Mouse (Mus musculus): ENCODE measurements around the gene Cct3. TPM values are rescaled to one million over a fixed set of nuclear protein-coding genes. Genes with fewer than 3 reads are reported as not detected.
"Not testable (repeated sequence)": the region's sequence is repeated elsewhere in the genome, so short reads cannot be mapped to it uniquely, and the experiment has no call there.

Cct3 gene
- polyA plus RNA-seq, 1 experiment from 2014 or later, result 488 TPM

DNA sequence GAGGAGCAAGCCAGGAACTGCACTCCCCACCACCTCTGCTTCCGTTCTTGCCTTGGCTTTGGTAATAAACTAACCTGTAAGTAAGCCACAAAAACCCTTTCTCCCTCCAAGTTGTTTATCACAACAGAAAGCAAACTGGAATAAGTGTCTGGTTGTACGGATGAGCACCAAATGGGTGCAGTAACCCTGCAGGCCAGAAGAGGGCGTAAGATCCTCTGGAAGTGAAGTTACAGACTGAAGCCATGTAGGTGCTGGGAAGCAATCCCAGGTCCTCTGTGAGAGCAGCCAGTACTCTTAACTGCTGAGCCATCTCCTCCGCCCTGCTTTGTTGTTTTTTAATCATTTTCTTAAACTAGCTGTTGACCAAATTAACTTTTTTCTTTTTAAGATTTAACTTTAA lies 22.9 kb upstream of the Cct3 start:
- Histone ChIP-seq H3K4me2 (no peak overlapping the region), H3K27me3 (replicated peaks) (no peaks in the 10 kb centered on the region; the same call in 1 of the 2 replicates), H3K27ac (no peak overlapping the region), H3K9me3 (replicated peaks) (no peaks in the 10 kb centered on the region), H3K9ac (no peak overlapping the region), H3K36me3 (no peaks in the 10 kb centered on the region), H3K4me1 (no peaks in the 10 kb centered on the region), H3K4me3 (no peak overlapping the region)
- 87% methylated on average over 4 of the region's 4 CpGs for WGBS (ENCODE audit: insufficient replicate concordance)
- no peak for ATAC-seq

DNA sequence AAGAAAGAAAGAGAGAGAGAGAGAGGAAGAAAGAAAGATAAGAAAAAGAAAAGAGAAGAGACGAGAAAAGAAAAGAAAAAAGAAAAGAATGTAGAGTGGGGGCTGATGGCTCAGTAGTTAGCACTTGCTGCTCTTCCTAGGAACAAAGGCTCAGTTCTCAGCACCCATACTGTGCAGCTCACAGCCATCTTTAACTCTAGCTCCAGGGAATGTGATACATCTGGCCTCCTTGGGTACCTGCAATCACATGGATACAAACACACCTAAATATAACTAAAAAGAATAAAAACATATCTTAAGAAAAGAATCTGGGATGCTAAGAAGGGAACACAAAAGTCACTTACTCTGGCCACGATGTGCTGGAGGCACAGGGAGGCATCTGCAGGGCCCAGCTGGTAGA lies 20.8 kb upstream of the Cct3 start:
- H3K9ac ChIP-seq, result no peak overlapping the region
- H3K9me3 ChIP-seq (replicated peaks), result no peaks in the 10 kb centered on the region
- H3K4me2 ChIP-seq, result no peak overlapping the region
- H3K4me3 ChIP-seq, result no peak overlapping the region
- H3K4me1 ChIP-seq, result no peaks in the 10 kb centered on the region
- no peaks in the 10 kb centered on the region for H3K36me3 ChIP-seq
- ATAC-seq, result no peak
- no peak overlapping the region for H3K27ac ChIP-seq
- H3K27me3 ChIP-seq (replicated peaks), result no peaks in the 10 kb centered on the region; the same call in 1 of the 2 replicates
- WGBS (ENCODE audit: insufficient replicate concordance), result 52% methylated on average over 2 of the region's 2 CpGs

DNA sequence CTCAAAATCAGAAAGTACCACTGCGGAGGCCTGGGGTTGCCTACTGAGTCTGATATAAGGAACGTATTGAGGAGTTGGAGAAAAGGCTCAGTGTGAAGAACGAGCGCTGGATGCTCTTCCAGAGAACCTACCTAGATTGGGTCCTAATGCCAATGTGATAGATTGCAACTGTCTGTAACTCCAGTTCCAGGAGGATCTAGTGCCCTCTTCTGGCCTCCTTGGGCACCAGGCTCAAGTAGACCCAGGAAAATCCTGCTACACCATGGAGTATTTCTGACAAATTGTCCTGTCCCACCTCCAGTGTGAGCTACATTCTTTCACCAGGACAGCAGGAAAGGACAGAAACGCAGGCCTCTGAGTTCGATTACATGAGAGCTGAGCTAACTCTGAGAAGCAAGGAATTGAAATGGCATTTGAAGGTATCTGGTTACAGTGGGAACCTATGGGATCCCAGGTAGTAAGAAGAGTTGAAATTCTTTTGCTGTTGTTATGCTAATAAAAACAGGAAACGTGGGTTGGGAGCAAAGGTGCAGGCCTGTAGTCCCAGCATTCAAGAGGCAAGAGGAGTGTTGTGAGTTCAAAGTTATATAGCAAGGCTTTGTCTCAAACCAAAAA lies 20.3 kb upstream of the Cct3 start:
- no peak overlapping the region for H3K4me2 ChIP-seq
- no peaks in the 10 kb centered on the region for H3K4me1 ChIP-seq
- no peak overlapping the region for H3K9ac ChIP-seq
- H3K9me3 ChIP-seq (replicated peaks), result no peaks in the 10 kb centered on the region
- H3K27me3 ChIP-seq (replicated peaks), result no peaks in the 10 kb centered on the region
- H3K27ac ChIP-seq, result no peak overlapping the region
- no peak overlapping the region for H3K4me3 ChIP-seq
- no peaks in the 10 kb centered on the region for H3K36me3 ChIP-seq
- WGBS (ENCODE audit: insufficient replicate concordance), result 34% methylated on average over 7 of the region's 7 CpGs
- no peak for ATAC-seq

DNA sequence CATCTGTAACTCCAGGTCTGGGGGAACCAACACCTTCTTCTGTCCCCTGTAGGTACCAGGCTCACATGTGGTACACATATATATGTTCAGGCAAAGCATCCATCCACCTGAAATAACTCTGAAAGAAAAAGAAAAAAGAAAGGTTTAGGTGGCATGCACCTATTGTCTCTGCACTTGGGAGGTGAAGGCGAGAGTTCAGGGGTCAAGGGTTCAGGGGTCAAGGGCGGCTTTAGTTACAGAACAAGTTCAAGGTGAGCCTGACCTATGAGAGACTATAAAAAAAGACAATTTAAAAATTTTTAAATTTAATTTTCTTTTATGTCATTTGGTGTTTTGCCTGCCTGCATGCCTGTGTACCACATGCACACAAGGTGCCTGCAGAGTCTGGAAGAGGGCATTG lies 16.9 kb upstream of the Cct3 start:
- Histone ChIP-seq H3K4me3 (no peak overlapping the region), H3K36me3 (peaks cover under 1% of the 10 kb centered on the region; the same call in 1 of the 2 replicates), H3K9ac (no peak overlapping the region), H3K4me2 (no peak overlapping the region), H3K4me1 (no peaks in the 10 kb centered on the region), H3K27me3 (replicated peaks) (no peaks in the 10 kb centered on the region), H3K27ac (no peak overlapping the region), H3K9me3 (replicated peaks) (no peaks in the 10 kb centered on the region)
- 72% methylated on average over 2 of the region's 2 CpGs for WGBS (ENCODE audit: insufficient replicate concordance)
- no peak for ATAC-seq

DNA sequence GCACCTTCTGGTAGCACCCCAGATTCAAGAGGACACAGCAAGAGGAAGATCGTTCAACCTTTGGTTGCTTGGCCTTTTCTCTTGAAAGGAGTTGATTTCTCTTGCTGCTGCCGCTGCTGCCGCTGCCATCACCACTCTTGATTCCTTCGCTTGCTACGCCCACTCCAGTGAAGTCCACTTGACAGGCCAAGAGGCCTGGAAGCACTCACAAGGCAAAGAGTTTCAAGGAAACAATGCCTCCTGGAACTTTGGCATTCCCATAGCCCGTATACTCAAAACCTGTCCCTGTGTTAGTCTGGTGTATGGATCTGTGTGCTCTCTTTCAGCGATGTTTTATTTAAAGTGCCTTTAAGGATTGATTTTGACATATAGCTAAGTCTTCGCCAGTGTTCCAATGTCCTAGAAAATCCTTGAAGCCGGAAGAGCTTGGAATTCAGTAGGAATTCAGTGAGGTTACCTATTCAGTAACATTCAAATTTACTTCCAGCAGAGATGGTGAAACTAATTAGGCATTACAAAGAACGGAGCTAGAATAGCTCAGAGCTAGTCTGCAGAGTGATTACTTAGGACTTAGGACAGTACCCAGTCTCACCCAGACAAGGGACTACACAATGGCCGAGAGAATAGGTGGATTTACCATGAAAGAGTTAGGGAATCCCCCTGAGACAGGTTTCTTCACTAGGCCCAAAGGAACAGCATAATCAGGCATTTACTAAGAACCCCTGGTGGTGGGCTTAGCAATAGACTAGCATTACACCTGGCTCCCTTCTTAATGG lies 15.6 kb upstream of the Cct3 start:
- ATAC-seq; H3K4me2 ChIP-seq; H3K27ac ChIP-seq; H3K9me3 ChIP-seq (replicated peaks); H3K4me1 ChIP-seq; H3K4me3 ChIP-seq; H3K36me3 ChIP-seq; H3K9ac ChIP-seq; H3K27me3 ChIP-seq (replicated peaks): not testable (repeated sequence)
- WGBS (ENCODE audit: insufficient replicate concordance), result 64% methylated on average over 11 of the region's 11 CpGs

DNA sequence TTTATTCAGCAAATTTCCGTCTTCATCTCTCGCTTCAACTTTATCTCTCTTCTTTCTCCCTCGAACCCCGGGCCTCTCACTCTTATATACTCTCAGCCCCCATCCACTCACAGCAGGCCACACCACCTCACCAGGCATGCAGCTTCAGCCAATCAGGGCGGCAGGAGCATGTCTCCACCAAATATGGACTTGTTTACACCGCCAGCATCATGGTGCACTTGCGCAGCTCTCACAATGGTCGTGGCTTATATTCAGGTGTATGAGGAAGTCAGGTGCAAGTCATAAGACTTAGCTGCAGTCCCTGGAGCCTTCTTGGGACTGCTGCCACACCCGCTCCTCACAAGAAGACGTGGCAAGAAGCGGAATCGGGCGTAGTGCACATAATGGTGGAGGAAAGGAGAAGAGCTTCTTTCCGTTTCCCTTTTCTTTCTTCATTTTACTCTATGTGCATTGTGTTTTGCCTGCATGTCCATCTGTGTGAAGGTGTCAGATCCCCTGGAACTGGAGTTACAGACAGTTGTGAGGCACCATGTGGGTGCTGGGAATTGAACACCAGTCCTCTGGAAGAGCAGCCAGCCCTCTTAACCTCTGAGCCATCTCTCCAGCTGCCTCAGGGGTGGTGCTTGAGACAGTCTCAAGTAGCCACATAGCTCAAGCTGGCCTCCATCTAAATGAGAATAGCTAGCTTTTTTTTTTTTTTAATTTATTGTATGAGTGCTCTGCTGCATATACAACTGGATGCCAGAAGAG lies 11.9 kb upstream of the Cct3 start:
- not testable (repeated sequence) for H3K9me3 ChIP-seq (replicated peaks); H3K9ac ChIP-seq; H3K27me3 ChIP-seq (replicated peaks); H3K36me3 ChIP-seq; H3K4me1 ChIP-seq; H3K27ac ChIP-seq; H3K4me2 ChIP-seq; ATAC-seq; H3K4me3 ChIP-seq
- 83% methylated on average over 14 of the region's 14 CpGs for WGBS (ENCODE audit: insufficient replicate concordance)

DNA sequence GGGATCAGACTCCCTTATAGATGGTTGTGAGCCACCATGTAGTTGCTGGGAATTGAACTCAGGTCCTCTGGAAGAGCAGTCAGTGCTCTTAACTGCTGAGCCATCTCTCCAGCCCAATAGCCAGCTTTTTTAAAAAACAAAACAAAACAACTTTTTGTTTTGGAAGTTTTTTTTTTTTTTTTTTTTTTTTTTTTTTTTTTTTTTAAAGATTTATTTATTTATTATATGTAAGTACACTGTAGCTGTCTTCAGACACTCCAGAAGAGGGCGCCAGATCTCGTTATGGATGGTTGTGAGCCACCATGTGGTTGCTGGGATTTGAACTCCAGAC lies 11.4 kb upstream of the Cct3 start:
- not testable (repeated sequence) for ATAC-seq
- no CpG with 5 or more reads among the region's 2 CpGs for WGBS (ENCODE audit: insufficient replicate concordance)

DNA sequence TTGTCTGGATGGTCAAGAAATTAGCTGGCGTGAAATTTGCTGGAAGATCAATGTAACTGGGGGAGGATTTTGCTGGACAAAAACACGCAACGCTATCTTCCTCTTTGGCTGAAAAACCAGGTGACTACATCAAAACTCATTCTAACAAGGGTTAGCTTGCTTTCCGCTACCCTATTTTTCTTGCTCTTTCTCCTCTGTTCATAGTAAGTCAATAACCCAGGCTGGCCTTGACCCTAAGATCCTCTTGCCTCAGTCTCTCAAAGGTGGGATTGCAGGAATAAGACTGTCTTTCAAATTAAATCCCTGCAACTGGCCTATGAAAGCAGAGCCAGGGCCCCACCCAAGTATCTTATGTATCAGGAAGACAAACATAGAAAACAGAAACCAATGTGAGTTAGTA lies 9.8 kb upstream of the Cct3 start, which contains the start of gene Gm38392:
TSS of gene Gm38392 (minus strand) at position 101 of the 400 bp plus-strand sequence.
- WGBS (ENCODE audit: insufficient replicate concordance), result 89% methylated on average over 4 of the region's 4 CpGs
- H3K4me3 ChIP-seq, result no peak within 1 kb of the TSS
- no peak for ATAC-seq
- no peak within 1 kb of the TSS for H3K4me2 ChIP-seq
- H3K4me1 ChIP-seq, result no peaks in the 10 kb centered on the region
- no peak within 1 kb of the TSS for H3K9ac ChIP-seq
- H3K9me3 ChIP-seq (replicated peaks), result no peaks in the 10 kb centered on the region
- peaks cover 7% of the 10 kb centered on the region; the same call in 1 of the 2 replicates for H3K36me3 ChIP-seq
- no peak within 1 kb of the TSS for H3K27ac ChIP-seq
- H3K27me3 ChIP-seq (replicated peaks), result no peaks in the 10 kb centered on the region

More for the DNA sequence above, 11.4 kb upstream of the Cct3 start:
- not testable (repeated sequence) for H3K27ac ChIP-seq; H3K9ac ChIP-seq; H3K36me3 ChIP-seq; H3K27me3 ChIP-seq (replicated peaks); H3K4me3 ChIP-seq; H3K9me3 ChIP-seq (replicated peaks); H3K4me1 ChIP-seq; H3K4me2 ChIP-seq

DNA sequence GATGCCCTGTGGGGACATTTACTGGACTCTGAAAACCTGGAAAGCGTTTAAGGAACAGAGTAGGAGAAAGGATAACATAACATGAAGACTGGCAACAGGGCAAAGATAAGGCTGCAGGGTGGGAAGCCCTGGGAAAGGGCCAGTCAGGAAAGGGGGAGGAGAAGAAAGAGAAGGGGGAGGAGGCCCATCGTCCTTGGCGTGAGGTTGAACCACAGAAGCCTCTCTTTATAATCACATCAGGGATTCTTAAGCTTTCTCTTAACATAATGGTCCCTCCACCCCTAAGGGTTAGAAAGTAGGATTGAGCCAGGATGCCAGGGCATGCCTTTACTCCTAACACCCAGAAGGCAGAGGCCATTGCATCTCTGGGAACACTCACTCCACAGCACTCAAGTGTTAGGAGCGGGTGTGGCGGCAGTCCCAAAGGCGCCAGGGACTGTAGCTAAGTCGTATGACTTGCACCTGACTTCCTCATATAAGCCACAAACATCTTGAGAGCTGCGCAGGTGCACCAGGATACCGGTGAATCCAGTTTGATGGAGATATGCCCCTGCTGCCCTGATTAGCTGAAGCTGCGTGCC lies 8.7 kb upstream of the Cct3 start:
- H3K4me1 ChIP-seq; H3K9me3 ChIP-seq (replicated peaks); H3K27ac ChIP-seq; H3K4me2 ChIP-seq; H3K27me3 ChIP-seq (replicated peaks); H3K9ac ChIP-seq; H3K4me3 ChIP-seq; H3K36me3 ChIP-seq; ATAC-seq: not testable (repeated sequence)
- WGBS (ENCODE audit: insufficient replicate concordance), result 67% methylated on average over 10 of the region's 10 CpGs

DNA sequence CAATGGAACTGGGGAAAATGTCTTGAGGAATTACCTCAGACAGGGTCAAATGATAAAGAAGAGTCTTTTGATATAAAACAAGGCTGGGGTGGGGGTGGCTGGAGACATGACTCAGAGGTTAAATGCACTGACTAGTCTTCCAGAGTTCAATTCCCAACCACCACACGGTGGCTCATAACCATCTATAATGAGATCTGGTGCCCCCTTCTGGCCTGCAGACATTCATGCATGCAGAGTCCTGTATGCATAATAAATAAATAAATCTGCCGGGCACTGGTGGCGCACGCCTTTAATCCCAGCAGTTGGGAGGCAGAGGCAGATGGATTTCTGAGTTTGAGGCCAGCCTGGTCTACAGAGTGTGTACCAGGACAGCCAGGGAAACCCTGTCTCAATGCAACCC lies 4.9 kb upstream of the Cct3 start:
- ATAC-seq, result no peak
- Histone ChIP-seq H3K4me2 (no peak overlapping the region), H3K9me3 (replicated peaks) (no peaks in the 10 kb centered on the region), H3K36me3 (no peaks in the 10 kb centered on the region), H3K9ac (no peak overlapping the region), H3K4me3 (no peak overlapping the region), H3K27ac (no peak overlapping the region), H3K27me3 (replicated peaks) (no peaks in the 10 kb centered on the region), H3K4me1 (peaks cover 8% of the 10 kb centered on the region)
- WGBS (ENCODE audit: insufficient replicate concordance), result 51% methylated on average over 4 of the region's 4 CpGs

DNA sequence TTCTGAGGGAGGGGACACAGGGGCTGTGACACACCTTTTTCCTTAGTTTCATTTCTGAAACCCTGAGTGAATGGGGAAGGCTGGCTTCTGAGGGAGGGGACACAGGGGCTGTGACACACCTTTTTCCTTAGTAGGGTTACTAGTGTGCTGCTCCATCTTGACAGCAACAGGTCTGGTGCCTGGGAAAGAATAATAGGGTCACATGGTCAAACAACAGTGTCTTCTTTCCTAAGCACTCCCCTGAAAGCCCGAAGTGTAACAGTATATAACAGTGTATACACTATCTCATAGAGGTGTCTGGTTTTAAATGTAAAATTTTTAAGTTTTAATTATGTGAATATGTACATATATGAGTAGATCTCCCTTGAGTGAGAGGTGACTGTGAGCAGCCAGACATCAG lies 1.6 kb upstream of the Cct3 start:
- Histone ChIP-seq H3K4me2 (peak overlapping the region; percentile 76), H3K4me3 (peak overlapping the region; percentile 72), H3K36me3 (peaks cover 20% of the 10 kb centered on the region), H3K9ac (peak overlapping the region; percentile 71), H3K27ac (0 out of 2 replicates have a peak overlapping the region, but pooled peaks have one; percentile 94), H3K4me1 (peaks cover 27% of the 10 kb centered on the region)
- WGBS (ENCODE audit: insufficient replicate concordance), result 68% methylated on average over 1 of the region's 1 CpGs
- not testable (repeated sequence) for ATAC-seq; H3K9me3 ChIP-seq (replicated peaks); H3K27me3 ChIP-seq (replicated peaks)

DNA sequence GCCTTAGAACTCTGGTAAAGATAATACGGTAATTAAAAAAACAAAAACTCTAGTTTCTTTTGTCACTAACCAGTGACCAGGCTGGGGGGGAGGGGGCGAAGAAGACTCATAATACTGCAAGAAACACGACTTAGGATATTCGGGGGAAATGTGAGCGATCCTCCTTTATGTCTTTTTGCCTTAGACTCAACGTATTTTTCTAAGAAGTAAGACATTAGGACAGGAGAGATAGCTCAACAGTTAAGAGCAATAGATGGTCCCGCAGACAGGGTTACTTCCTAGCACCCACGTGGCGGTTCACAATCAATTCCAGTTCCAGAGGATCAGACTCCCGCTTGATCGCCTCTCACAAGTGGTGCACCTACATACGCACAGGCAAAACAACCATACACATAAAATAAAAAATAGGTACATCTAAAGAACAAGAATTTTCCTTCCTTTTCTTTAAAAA lies 781 bp upstream of the Cct3 start:
- peaks cover 27% of the 10 kb centered on the region for H3K4me1 ChIP-seq
- H3K27ac ChIP-seq, result peak overlapping the region; percentile 94
- under 1% methylated on average over 12 of the region's 12 CpGs for WGBS (ENCODE audit: insufficient replicate concordance)
- no peaks in the 10 kb centered on the region for H3K9me3 ChIP-seq (replicated peaks)
- no peak for ATAC-seq
- H3K27me3 ChIP-seq (replicated peaks), result no peaks in the 10 kb centered on the region
- peaks cover 29% of the 10 kb centered on the region for H3K36me3 ChIP-seq
- peak overlapping the region; percentile 71 for H3K9ac ChIP-seq
- H3K4me3 ChIP-seq, result peak overlapping the region; percentile 72
- peak overlapping the region; percentile 76 for H3K4me2 ChIP-seq

Measured in liver, embryonic 12.5 days (tissue).